Mouse (Mus musculus): ENCODE results near the gene Efcab14.

DNA sequence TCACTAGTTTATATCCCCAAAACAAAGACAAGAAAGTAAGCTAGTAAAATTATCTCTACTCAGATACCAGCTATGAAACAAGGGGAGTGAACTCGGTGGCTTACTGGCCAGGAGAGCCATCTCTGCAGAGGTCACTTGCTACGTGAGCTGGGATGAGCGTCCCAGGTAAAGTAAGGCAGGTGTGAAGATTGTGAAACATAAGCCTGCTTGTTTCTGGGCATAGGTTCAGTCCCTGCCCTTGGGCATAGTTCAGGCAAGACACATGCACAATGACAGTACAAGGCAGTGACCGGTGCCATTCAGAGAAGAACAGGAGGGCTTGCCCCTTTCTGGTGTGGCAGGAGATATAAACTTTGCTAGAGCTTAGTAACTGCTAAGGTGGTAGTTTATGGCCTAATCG, 78.1 kb downstream of the Efcab14 start:
- TF ChIP-seq CTCF (IDR thresholded peaks at IDR 0.05; ENCODE audit: borderline replicate concordance, insufficient read depth, low read length) (no peak), POLR2A (IDR thresholded peaks at IDR 0.05; ENCODE audit: low read depth, low read length) (no peak)

Data from embryonic fibroblast, embryonic 13.5 days (primary cell).